Mouse (Mus musculus) limb, embryonic 12.5 days (tissue): ENCODE results near the gene Kcnk10. TPM values are rescaled to one million over a fixed set of nuclear protein-coding genes. Genes with fewer than 3 reads are reported as not detected.
"Not testable (repeated sequence)": the region's sequence is repeated elsewhere in the genome, so short reads cannot be mapped to it uniquely, and the experiment has no call there.

ENCODE experiments used
- ATAC-seq: fragments of 200-750 bp; cut with Nextera tagmentation; 2 replicates; pipeline ENCODE4 v1.8.0; 2017; ENCODE audit warnings: low read depth, moderate TSS enrichment; ENCODE audit not compliant: insufficient number of reproducible peaks, insufficient read depth, low FRiP score, low TSS enrichment
- H3K27ac ChIP-seq: fragments of 300-500 bp; sonication (generic); 2 replicates; pipeline ENCODE4 v1.5.1; 2016; ENCODE audit warnings: mild to moderate bottlenecking, moderate library complexity
- H3K27me3 ChIP-seq: fragments of 300-500 bp; sonication (generic); 2 replicates; pipeline ENCODE4 v1.6.1; 2016; ENCODE audit warnings: mild to moderate bottlenecking, moderate library complexity
- H3K36me3 ChIP-seq: fragments of 300-500 bp; sonication (generic); 2 replicates; pipeline ENCODE4 v1.6.1; 2016; ENCODE audit warnings: mild to moderate bottlenecking, moderate library complexity
- H3K4me1 ChIP-seq: fragments of 300-500 bp; sonication (generic); replicated peaks from 2 replicates; pipeline ENCODE4 v1.6.1; 2016
- H3K4me2 ChIP-seq: fragments of 300-500 bp; sonication (generic); 2 replicates; pipeline ENCODE4 v1.6.1; 2016; ENCODE audit warnings: mild to moderate bottlenecking, moderate library complexity
- H3K4me3 ChIP-seq: fragments of 300-500 bp; sonication (generic); replicated peaks from 2 replicates; pipeline ENCODE4 v1.5.1; 2016; ENCODE audit warnings: mild to moderate bottlenecking
- H3K9ac ChIP-seq: fragments of 300-500 bp; sonication (generic); replicated peaks from 2 replicates; pipeline ENCODE4 v1.6.1; 2016; ENCODE audit warnings: mild to moderate bottlenecking, moderate library complexity
- H3K9me3 ChIP-seq: fragments of 300-500 bp; sonication (generic); 2 replicates; pipeline ENCODE4 v1.6.1; 2016; ENCODE audit warnings: mild to moderate bottlenecking, moderate library complexity
- WGBS: fragments of 180-500 bp; shearing (Covaris S2); methylation state at CpG from one replicate; pipeline ENCODE4 v1.1.7; 2016; 5-methylcytosine and 5-hydroxymethylcytosine counted together
- polyA plus RNA-seq: library from polyadenylated mRNA; unstranded; fragments of >200 nt; fragmentation: Nextera tagmentation; extraction: Ambion mirVana; gene quantifications from 2 replicates; pipeline ENCODE4 v1.2.1, GENCODE M21; 2016

The Kcnk10 gene
- polyA plus RNA-seq, result 0.08 and 0.21 TPM in 2 replicates

- ATAC-seq, result no peak; the same call in 1 of the 2 replicates
- Histone ChIP-seq H3K27ac (no peak within 1 kb of the TSS), H3K4me1 (peaks cover 9% of the 10 kb centered on the region; the same call in 1 of the 2 replicates), H3K4me2 (peak within 1 kb of the TSS; percentile 58), H3K9ac (no peak within 1 kb of the TSS), H3K9me3 (no peaks in the 10 kb centered on the region), H3K4me3 (peak within 1 kb of the TSS; percentile 34), H3K27me3 (peaks cover 70% of the 10 kb centered on the region), H3K36me3 (no peaks in the 10 kb centered on the region)
- WGBS, result under 1% methylated on average over 22 of the region's 22 CpGs
Observed at GRCm38 (mm10) chr12:98577861-98578360, at the start of gene Kcnk10. TSS of gene Kcnk10 (minus strand) at chr12:98578310.

DNA sequence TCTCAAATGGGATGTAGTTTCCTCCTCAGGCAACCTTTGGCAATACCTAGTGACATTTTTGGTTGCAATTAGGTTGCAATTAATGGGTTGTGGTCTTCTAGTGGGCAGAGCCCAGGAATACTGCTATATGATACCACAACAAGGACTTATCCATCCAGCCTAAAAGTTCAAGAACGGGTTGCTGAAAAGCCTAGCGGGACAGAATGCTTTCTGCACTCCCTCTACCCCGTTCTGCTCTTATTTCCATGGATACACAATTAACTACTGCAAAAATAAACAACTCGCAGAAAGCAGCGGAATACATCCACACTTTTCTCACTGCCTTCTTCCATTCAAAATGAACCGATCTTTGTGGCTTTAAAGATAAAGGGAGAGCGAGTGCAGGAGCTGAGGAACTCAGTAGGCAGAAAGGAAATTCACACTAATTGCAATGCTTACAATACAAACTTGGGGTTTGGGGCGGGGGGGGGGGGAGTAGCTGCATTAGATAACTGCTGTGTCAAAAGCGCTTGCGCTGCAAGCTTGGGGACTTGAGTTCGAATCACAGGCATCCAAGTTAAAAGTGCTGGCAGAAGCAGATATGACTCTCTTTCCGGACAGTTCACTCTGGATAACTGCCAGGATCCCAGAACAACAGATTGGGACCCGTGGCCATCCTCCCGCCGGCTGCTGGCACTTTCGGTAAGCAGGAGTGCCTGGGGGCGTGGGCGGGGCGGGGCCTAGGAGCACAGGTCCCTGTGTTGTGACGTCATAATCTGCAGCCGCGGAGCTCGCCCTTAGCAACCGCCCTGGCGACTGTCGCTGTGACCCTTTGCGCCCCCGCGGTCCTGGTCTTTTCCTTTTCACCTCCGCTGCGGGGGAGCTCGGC lies 49.5 kb upstream of the Kcnk10 start, which contains the start of gene Spata7:
Gene Spata7, plus strand, starts transcription at position 766 of the 868 bp plus-strand sequence.
- WGBS, result 3% methylated on average over 32 of the region's 32 CpGs
- Histone ChIP-seq H3K4me2 (peak within 1 kb of the TSS; percentile 61), H3K9ac (peak within 1 kb of the TSS; percentile 67), H3K9me3 (peaks cover 6% of the 10 kb centered on the region; the same call in 1 of the 2 replicates), H3K27me3 (no peaks in the 10 kb centered on the region), H3K36me3 (peaks cover 4% of the 10 kb centered on the region; the same call in 1 of the 2 replicates), H3K27ac (no peak within 1 kb of the TSS), H3K4me1 (peaks cover 5% of the 10 kb centered on the region), H3K4me3 (peak within 1 kb of the TSS; percentile 77)
- peak; percentile 88 for ATAC-seq

DNA sequence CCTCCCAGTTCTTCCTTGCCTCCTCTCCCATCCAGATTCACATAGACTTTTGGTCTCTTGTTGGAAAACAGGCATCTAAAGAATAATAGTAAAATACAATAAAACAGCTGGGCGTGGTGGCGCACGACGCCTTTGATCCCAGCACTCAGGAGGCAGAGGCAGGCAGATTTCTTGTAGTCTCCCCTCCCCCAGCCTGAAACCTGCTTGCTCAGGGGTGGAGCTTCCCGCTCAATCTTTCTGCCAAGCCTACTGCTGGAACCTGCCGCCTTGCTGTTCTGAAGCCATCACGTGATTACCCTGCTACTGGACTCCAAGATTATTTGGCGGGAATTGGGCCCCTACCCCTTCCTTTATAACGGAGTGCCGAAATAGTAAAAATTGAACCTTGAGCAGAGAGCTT lies 45.2 kb upstream of the Kcnk10 start:
- H3K9me3 ChIP-seq, H3K4me2 ChIP-seq, H3K4me3 ChIP-seq, H3K36me3 ChIP-seq, H3K9ac ChIP-seq, ATAC-seq, H3K4me1 ChIP-seq, H3K27me3 ChIP-seq, H3K27ac ChIP-seq: not testable (repeated sequence)
- WGBS, result 86% methylated on average over 10 of the region's 10 CpGs

DNA sequence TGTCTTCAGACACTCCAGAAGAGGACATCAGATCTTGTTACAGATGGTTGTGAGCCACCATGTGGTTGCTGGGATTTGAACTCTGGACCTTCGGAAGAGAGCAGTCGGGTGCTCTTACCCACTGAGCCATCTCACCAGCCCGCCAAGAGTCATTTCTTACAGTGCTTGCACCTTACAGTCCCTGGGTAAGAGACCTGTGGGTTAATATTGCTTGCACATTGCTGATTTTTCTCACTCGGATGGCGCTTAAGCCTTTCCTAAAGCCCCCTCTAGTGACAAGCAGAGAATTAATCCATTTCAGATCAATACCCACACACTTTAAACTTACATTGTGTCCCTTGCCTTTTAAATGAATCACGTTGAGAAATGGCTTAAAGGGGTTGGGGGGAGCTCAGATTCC lies 42.8 kb upstream of the Kcnk10 start:
- H3K36me3 ChIP-seq, H3K4me3 ChIP-seq, H3K27me3 ChIP-seq, H3K4me2 ChIP-seq, H3K27ac ChIP-seq, H3K9ac ChIP-seq, H3K9me3 ChIP-seq, H3K4me1 ChIP-seq, ATAC-seq: not testable (repeated sequence)
- 46% methylated on average over 6 of the region's 6 CpGs for WGBS

GRCm38 (mm10) chr12:98619496-98619895 lies 41.4 kb upstream of the Kcnk10 start:
- Histone ChIP-seq H3K9ac (no peak overlapping the region), H3K4me1 (peaks cover 11% of the 10 kb centered on the region), H3K27me3 (no peaks in the 10 kb centered on the region), H3K4me2 (no peak overlapping the region), H3K36me3 (no peaks in the 10 kb centered on the region), H3K27ac (no peak overlapping the region), H3K9me3 (no peaks in the 10 kb centered on the region), H3K4me3 (no peak overlapping the region)
- no peak for ATAC-seq
- WGBS, result 82% methylated on average over 2 of the region's 2 CpGs

- Histone ChIP-seq H3K36me3 (no peaks in the 10 kb centered on the region), H3K9me3 (no peaks in the 10 kb centered on the region), H3K9ac (no peak overlapping the region), H3K4me1 (peaks cover 11% of the 10 kb centered on the region), H3K4me2 (no peak overlapping the region), H3K4me3 (no peak overlapping the region), H3K27ac (no peak overlapping the region), H3K27me3 (no peaks in the 10 kb centered on the region)
- WGBS, result 55% methylated on average over 5 of the region's 5 CpGs
- 0 out of 2 replicates have a peak, but pooled peaks have one; percentile 52 for ATAC-seq
Observed at GRCm38 (mm10) chr12:98615746-98616145, 37.6 kb upstream of the Kcnk10 start.

- no peaks in the 10 kb centered on the region for H3K36me3 ChIP-seq
- no peaks in the 10 kb centered on the region for H3K9me3 ChIP-seq
- H3K4me3 ChIP-seq, result no peak overlapping the region
- no peak overlapping the region for H3K9ac ChIP-seq
- H3K4me1 ChIP-seq, result peaks cover 11% of the 10 kb centered on the region
- H3K27me3 ChIP-seq, result no peaks in the 10 kb centered on the region
- ATAC-seq, result 0 out of 2 replicates have a peak, but pooled peaks have one; percentile 10
- H3K27ac ChIP-seq, result 0 out of 2 replicates have a peak overlapping the region, but pooled peaks have one; percentile 23
- no peak overlapping the region for H3K4me2 ChIP-seq
- WGBS, result 52% methylated on average over 3 of the region's 3 CpGs
Observed at GRCm38 (mm10) chr12:98614910-98615508, 36.9 kb upstream of the Kcnk10 start.

DNA sequence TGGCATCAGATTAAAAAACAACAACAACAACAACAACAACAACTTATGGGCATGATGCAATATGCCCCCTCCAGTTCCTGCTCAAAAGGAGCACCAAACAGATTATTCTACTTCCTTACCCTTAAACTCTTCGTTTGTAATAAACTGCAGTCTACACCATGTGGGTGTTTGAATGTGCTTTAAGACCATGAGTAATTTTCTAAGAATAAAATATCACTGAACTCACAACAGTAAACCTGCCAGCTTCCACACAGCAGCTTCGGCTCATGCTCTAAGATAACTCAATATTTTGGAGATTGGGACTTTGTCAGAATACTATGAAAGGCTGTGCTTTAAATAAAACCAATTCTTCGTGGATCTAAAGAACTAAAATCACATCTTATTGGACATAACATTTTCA lies 32.2 kb upstream of the Kcnk10 start:
- WGBS, result 75% methylated on average over 3 of the region's 3 CpGs
- ATAC-seq, result no peak
- Histone ChIP-seq H3K27ac (no peak overlapping the region), H3K27me3 (no peaks in the 10 kb centered on the region), H3K4me3 (no peak overlapping the region), H3K4me1 (peaks cover 4% of the 10 kb centered on the region), H3K36me3 (no peaks in the 10 kb centered on the region), H3K4me2 (no peak overlapping the region), H3K9me3 (no peaks in the 10 kb centered on the region), H3K9ac (no peak overlapping the region)

DNA sequence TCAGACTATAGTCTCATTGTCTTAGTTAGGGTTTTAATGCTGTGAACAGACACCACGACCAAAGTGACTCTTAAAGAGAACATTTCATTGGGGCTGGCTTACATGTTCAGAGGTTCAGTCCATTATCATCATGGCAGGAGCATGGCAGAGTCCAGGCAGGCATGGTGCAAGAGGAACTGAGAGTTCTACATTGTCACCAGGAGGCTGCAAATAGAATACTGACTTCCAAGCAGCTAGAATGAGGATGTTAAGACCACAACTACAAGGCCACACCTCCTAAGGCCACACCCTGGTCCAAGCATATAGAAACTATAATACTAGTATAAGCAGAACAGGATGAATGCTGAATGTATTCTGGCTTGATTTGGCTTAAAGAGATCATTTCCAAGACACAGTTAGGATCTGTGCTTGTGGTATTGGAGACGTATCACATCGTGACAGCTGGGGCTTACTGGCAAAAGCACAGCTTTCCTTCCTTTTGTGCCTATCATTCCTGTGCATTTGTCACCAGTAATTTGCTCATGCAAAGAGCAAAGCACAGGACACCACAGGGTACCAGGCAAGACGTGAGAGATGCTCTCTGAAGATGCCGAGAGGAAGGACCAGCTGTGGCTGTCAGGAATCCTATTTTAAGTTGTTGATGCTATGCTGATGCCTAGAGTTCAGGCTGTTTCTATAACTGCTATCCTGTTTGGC lies 28.6 kb upstream of the Kcnk10 start:
- Histone ChIP-seq H3K4me3 (no peak overlapping the region), H3K4me2 (no peak overlapping the region), H3K9ac (no peak overlapping the region), H3K36me3 (no peaks in the 10 kb centered on the region), H3K27me3 (no peaks in the 10 kb centered on the region), H3K9me3 (no peaks in the 10 kb centered on the region), H3K4me1 (no peaks in the 10 kb centered on the region), H3K27ac (no peak overlapping the region)
- ATAC-seq, result no peak
- WGBS, result 69% methylated on average over 5 of the region's 5 CpGs

DNA sequence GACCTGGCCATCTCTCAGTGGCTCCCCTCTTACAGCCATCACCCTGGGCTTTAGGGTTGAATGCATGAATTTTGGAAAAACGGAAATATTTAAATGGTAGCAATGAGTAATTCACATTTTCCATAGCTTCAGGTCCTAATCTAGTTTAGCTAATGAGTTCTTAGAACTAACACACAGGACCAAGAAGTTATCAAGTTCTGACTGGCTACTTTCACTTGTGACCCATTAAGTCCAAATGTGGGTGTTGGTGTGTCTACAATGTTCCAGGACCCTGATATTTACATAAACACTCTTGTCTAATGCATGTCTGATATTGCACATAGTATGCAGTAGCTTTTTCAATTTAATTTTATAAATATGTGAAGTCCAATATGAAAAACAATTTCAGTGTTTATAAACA lies 27.2 kb upstream of the Kcnk10 start:
- no peaks in the 10 kb centered on the region for H3K36me3 ChIP-seq
- no peak overlapping the region for H3K4me2 ChIP-seq
- H3K4me3 ChIP-seq, result no peak overlapping the region
- no peaks in the 10 kb centered on the region for H3K9me3 ChIP-seq
- no peak overlapping the region for H3K27ac ChIP-seq
- no peaks in the 10 kb centered on the region for H3K27me3 ChIP-seq
- WGBS, result 81% methylated on average over 1 of the region's 1 CpGs
- no peak overlapping the region for H3K9ac ChIP-seq
- ATAC-seq, result no peak
- H3K4me1 ChIP-seq, result no peaks in the 10 kb centered on the region

DNA sequence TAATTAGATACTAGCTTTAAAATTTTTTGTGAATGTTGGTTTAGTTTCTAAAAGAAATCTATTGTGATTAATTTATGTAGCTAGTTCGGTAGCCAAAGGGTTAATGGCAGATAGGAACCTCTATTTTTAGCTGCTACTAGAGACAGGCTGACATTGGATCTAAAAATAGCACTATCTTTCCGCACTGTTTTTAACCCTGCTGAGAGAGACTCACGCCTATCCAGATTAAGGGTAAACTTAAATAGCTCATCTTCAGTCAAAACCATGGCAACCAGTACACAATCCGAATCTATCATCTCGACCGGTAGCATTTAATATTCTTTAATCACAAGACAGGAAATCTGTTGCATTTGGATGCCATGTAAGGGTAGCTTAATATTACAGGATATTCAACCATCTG lies 24.0 kb upstream of the Kcnk10 start:
- 58% methylated on average over 6 of the region's 6 CpGs for WGBS
- H3K36me3 ChIP-seq, result no peaks in the 10 kb centered on the region
- no peak for ATAC-seq

More for the DNA sequence above, 24.0 kb upstream of the Kcnk10 start:
- no peaks in the 10 kb centered on the region for H3K4me1 ChIP-seq
- no peak overlapping the region for H3K4me3 ChIP-seq
- peaks cover 10% of the 10 kb centered on the region for H3K9me3 ChIP-seq
- no peak overlapping the region for H3K4me2 ChIP-seq
- no peak overlapping the region for H3K27ac ChIP-seq
- H3K27me3 ChIP-seq, result no peaks in the 10 kb centered on the region
- H3K9ac ChIP-seq, result no peak overlapping the region
